8 mouse cellular contexts compared by ENCODE assay signal in the genomic region with DNA sequence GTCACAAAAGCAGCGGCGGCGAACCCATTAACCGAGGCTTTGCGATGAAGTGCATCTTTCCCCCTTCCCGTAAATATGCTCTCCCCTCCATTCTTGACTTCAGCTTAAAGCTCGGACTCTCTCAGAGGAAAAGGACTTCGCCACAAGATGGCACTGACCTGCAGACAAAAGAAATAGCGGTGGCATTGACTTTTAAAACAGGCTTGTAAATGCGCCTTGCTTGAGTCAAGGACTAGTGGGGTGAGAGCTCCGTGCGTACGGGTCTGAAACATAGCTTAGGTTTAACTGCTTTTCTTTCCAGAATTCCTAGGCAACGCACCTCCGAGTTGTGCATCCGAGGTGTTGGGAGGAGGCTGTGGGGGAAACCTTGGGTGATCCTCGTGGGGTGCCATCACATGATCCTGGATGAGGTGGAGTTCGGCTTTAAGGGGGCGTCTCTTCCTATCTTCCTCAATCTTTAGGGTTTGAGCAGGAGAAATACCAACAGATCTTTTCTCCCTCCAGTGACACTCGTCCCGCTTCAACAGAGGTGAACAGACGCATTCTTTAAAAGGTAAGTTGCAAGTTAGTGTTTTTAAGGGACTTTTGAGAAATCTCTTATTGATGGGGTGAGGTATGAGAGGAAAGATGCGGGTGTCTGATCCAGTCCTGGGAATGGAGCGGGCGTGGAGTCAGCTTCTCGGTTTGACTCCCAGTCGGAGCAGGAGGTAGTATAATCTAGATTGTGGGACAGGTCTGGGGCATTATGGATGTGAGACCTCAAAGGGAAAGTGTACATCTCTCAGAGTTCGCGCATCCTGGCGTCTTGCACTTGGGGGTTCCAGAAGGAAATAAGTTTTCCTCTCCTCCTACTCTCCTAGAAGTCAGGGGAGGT. TPM values are rescaled to one million over a fixed set of nuclear protein-coding genes. Genes with fewer than 3 reads are reported as not detected.
A peak's percentile ranks its signal among the peaks of the same experiment; 100 is the strongest.
DNase-seq lines count a peak whose midpoint lies in the region; ATAC-seq lines count a peak whose summit lies in the region.

A gene (plus strand): TSS at position 223 of the 874 bp plus-strand sequence.

- peak within 1 kb of the TSS; percentile 4; the same call in 1 of the 2 replicates for H3K4me2 ChIP-seq in liver, embryonic 15.5 days

- H3K4me1 ChIP-seq in liver, embryonic 15.5 days (replicated peaks), result no peaks in the 10 kb centered on the region

- ATAC-seq in liver, embryonic 15.5 days (ENCODE audit: insufficient read depth), result no peak

- H3K9ac ChIP-seq in liver, embryonic 15.5 days, result no peak within 1 kb of the TSS

- 2% methylated on average over 30 of the region's 30 CpGs for WGBS in liver, embryonic 15.5 days (ENCODE audit: insufficient replicate concordance)

- peaks cover 25% of the 10 kb centered on the region for H3K27me3 ChIP-seq in liver, embryonic 15.5 days

- DNase-seq in cerebellum, postnatal 14 days, result peak; percentile 66 to 70
- DNase-seq in cerebellum, adult 18-20 months, result no peak
- peak; percentile 12 for DNase-seq in fibroblast of lung, adult 2 months (ENCODE audit: low read depth)
- peak; percentile 20 to 43 for DNase-seq in heart, postnatal 14 days
- peak; percentile 65 for DNase-seq in layer of hippocampus, adult 11-12 months (ENCODE audit: low spot score)
- peak; percentile 10 for DNase-seq in ovary, postnatal 36 days (ENCODE audit: low spot score)
- DNase-seq in gastrocnemius, postnatal 10 days, result no peak

- no peak within 1 kb of the TSS for H3K4me3 ChIP-seq in liver, embryonic 15.5 days (replicated peaks)

- H3K36me3 ChIP-seq in liver, embryonic 15.5 days (replicated peaks), result no peaks in the 10 kb centered on the region

- H3K9me3 ChIP-seq in liver, embryonic 15.5 days (replicated peaks), result no peaks in the 10 kb centered on the region

- no peak within 1 kb of the TSS for H3K27ac ChIP-seq in liver, embryonic 15.5 days (replicated peaks)

- intact Hi-C loops in heart, postnatal 14 days (cut with DNase I), result loop anchor here (1.0 to 10.0 kb wide), 3 partner anchors 217 to 710 kb away; no protein-coding TSS in a partner anchor

RNA-seq across cellular contexts. Expression of the gene that starts here (rescaled TPM):
- total RNA-seq in heart, postnatal 14 days (2021), result 1 to 10 TPM; 1.2 to 1.4 TPM
- 0.03 TPM in 1 of 2 replicates, not detected in the other for polyA plus RNA-seq in liver, embryonic 15.5 days (2015; fragmentation: Nextera tagmentation; extraction: Ambion mirVana)
- total RNA-seq in gastrocnemius, postnatal 10 days (2021), result 1 to 10 TPM; 1.0 to 1.9 TPM

Comparison
In these comparisons a context has a peak if more than half of its experiments do, and no peak if none do; other contexts are left out.
1. DNase-seq: peak in cerebellum, postnatal 14 days (2 of 2), fibroblast of lung, adult 2 months (single experiment), heart, postnatal 14 days (2 of 2), layer of hippocampus, adult 11-12 months (single experiment) and ovary, postnatal 36 days (single experiment); none in cerebellum, adult 18-20 months (0 of 2) and gastrocnemius, postnatal 10 days (single experiment).